Mouse (Mus musculus) adrenal gland, adult 10 weeks (tissue): Measurements from ENCODE around the gene Gmpr2. TPM values are rescaled to one million over a fixed set of nuclear protein-coding genes. Genes with fewer than 3 reads are reported as not detected.

Source experiments
- polyA plus RNA-seq: library from polyadenylated mRNA; stranded (reverse); fragments of 350-450 nt; fragmentation: Illumina TruSeq; extraction: RNeasy Lipid Tissue Mini Kit (QIAGEN cat#74804); gene quantifications from one replicate; pipeline ENCODE4 v1.2.3, GENCODE M21; 2014; ENCODE audit warnings: low read depth, low replicate concordance

The Gmpr2 gene
- 44.1 TPM for polyA plus RNA-seq

DNA sequence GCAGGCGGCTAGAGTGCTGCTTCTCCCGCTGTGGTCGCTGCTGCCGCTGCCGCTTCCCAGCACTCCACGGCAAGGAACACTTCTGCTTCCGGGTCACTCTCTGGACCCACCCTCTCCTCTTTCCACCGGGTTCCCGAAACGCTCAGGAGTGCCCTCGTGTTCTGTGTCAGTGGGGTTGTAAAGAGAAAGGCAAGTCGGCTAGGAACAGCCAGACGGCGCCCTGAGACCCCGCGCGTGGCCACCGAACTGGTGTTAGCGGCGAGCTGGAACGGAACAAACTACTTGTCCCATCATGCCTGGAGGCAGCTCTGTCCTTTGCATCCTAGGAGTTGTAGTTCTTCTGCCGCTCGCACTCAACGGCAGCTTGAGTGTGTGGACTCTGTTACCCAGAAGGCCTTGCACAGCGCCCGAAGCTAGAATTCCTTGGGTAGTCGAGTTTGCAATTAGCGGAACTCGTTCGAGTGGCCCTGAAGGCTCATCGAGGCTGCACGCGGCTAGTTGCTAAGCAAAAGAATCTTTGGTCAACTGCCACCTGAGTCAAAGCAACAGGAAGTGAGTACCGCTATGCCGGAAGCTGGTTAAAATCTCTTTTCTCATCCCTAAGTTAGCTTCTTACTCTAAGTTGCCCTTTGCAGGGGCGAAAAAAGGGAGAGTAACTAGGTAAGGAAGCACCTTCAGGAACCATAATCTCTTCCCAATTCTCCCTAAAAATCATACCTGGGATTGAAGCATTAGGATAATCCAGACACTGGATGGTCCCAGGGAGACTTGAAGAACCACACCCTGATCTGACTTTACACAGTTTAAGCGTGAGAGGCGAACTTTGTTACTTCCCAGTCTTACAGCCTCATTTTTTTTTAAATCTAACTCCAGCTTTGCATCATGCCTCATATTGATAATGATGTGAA, at the start of gene Gmpr2, which contains the start of gene Nedd8:
Gmpr2 (plus strand) TSS at position 109 of the 908 bp plus-strand sequence.
Nedd8 (minus strand) TSS at position 292 of the 908 bp plus-strand sequence.

GRCm38 (mm10) chr14:55635523-55636007, 36.2 kb upstream of the Gmpr2 start, which contains the start of gene Ipo4:
Ipo4 (minus strand) TSS chr14:55635957.

DNA sequence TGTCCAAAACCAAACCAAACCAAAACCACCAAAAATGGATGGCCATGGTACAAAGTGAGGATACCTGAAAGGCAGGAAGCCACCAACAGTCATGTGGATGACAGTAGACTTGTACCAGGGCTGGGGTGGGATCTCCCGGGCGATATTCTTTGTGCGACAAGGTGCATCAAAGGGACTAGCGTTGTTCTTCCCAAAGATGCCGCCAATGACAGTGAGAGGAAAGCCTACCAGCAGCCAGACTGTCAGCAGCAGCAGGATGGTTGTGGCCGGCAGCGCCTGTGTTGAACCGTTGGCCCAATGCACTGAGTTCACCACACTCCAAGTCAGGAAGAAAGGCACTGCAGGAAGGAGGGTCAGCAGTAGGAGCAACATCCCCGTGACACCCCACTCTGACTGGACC, 33.9 kb upstream of the Gmpr2 start, which contains the start of gene Gm49378:
Gm49378 (minus strand) TSS at position 101 of the 400 bp plus-strand sequence.

DNA sequence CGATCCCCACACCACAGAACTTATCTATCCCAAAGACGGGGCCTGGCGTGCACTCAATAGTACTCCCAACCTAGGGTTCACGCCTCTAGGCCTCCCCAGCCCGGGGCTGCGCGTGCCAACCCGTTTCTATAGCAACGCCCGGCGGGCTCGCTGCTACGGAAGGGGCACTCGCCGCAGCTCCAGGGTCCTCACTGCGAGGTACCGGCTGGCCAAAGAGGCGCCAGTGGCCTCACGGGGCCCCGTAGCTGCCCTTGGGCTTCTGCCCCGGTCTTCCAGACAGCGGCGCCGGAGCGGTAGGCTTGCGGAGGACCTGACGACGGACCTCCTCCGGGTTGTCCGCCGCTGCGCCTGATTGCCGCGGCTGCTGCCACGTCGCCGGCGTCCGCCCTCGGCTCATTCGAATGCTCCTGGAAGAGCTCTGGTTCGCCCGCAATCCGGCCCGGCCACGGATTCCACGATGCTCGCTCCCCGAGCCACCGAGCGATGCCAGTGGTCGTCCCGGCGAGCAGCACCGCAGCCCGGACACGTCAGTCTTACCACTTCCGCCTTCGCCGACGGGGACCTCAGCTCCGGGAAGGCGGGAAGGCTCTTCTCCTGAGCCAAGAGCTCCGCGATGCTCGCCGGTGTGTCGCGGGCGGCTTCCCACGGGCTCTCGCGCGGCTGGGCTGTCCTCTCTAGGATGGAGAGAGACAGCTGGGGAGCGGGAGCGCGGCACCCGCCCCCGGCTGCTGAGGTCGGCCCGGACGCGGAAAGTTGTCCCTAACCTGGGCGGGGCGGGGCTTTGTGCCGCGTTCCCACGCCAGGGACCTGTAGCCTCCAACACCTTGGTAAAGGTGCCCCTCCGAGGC, 28.5 kb upstream of the Gmpr2 start, which contains the start of gene Tm9sf1:
Tm9sf1 (minus strand) TSS at position 747 of the 848 bp plus-strand sequence.

DNA sequence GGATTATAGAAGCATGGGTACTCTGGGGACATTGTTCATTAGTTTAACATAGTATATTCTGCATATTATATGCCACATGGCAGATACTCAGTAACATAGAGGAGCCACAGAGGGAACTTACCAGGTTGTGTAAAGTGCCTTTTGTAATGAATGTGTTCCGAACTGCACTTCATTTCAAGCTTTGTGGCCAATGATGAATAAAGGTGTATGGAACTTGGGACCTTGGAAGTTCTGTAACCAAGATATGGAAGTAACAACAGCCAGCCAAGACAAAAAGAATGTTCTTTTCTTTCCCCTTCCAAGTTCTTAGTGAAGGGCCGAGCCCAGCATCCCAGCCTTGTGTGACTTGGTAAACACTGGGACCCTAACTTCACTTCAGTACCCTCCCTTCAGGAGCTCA, 21.9 kb upstream of the Gmpr2 start, which contains the start of gene Tssk4:
Tssk4 (plus strand) TSS at position 301 of the 400 bp plus-strand sequence.

DNA sequence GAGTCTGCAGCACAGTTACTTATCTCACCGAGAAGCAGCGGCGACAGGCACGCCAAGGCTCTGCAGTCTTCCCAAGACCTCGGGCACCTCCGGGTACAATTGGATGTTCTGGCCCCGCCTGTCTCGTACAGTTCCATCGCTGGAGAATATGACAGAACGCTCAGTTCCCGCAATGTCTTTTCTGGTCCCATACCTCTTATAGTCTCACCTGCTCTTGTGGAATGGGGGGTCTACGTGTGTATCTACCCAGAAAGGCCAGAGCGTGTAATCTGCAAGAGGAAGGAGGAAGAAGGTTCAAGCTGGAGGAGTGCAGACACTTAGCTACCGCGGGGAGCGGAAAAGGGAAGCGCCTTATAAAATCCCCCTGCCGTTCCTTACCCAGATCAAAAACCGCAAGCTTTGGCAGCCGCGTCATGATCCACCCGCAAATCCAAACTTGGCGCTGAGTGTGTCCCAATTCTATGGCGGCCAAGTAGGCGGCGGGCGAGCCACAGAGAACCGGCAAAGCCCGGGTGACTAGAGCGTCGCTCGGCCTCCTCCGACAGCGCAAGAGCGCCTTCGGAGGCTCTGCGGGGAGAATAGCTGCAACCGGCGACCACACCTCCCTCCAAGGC, 11.7 kb upstream of the Gmpr2 start, which contains the start of gene Mdp1:
Mdp1 (minus strand) TSS at position 549 of the 614 bp plus-strand sequence.

DNA sequence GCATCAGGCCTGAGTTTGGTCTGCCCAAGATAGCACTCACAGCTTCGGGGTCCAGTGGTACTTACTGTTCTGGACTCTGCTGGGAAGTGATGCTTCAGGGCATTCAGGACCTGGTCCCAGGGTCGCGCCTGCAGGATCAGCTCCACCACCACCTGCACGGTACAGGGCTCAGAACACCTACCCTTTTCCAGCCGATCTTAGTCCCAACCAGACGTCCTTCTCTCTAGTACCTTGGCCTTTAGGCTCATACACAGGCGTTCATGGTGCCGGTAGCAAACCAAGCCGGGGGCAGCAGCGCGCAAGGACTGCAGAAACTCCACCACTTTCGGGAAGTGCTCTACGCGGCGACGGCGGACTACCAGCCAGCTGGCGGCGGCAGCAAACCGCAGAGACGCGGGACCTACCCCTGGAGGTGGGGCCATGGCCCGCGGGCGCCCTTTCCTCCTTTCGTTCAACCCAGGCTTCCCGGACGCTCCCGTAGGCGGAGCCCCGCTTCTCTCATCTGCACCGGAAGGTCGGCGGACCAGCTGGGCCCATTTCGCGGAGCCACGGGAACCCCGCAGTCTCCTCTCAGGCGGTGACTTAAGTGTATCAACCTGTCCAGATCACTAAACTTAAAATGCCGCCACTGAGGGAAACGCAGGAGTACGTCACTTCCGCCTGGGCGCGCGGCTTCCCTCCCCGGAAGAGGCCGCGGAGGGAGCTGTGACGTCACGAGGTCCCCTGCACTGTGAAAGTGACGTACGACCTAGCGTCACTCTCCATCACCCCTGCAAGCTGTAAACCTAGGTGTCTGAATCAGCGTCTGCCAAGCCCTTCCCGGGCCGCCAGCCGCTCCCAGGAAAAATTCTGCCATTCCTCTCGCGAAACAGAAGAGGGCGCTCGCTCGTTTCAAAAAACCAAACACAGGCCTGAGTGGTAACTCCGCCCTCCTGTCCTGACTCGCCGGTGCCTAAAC, 9.7 kb downstream of the Gmpr2 start, which contains the start of gene Tinf2:
Tinf2 (minus strand) TSS at position 661 of the 958 bp plus-strand sequence.

DNA sequence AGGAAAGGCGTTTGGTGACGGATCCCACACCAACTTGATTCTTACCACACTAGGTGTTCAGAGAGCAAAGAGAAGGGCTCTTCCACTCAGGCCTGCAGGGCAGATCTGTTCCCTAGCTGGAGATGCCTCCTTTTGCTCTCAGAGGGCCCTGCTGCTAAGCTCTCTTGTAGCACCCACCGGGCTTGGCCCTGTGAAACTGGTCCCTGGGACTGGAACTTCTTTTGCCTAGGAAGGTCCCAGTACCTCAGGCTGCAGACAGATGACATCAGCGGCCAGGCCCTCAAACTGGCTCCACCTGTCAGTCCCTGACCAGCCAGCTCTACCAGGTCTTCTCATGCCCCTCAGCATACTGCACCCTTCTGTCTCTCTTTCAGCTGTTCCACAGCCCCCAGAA, 42.0 kb downstream of the Gmpr2 start, which contains the start of gene Tgm1:
Tgm1 (minus strand) TSS at position 198 of the 394 bp plus-strand sequence.

DNA sequence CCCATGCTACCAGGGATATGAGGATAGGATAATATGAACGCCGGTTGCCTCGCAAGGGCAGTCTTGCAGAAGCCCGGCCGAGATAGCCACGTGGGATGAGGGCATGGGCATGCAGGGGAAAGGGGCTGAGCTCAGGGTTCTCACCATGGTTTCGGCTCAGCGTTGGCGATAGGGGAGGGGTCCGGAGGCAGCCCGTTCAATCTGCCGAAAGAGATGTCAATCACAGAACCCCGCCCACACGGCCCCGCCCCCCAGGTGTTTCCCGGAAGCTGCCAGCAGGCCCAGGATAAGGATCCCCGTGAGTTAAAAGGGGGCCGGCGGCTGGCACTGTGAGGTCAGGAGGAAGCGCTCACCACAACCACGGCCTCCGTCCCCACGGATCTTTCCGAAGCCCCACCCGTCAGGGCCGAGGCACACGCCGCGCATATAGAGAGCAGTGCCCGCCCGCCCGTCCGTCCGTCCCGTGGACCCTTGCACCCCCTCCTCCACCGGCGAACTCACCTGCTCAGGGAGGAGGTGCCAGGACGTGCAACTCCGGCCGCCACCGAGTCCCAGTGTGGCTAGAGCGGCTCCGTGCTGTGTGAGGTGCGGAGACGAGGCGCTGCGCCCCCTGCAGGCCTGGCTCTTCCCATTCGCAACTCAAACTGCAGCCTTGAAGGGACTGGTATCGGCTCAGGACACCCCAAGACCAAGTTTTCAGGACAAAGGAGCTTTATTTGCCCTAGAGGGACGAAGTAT, 50.1 kb downstream of the Gmpr2 start, which contains the start of gene Rabggta:
Rabggta (minus strand) TSS at position 564 of the 738 bp plus-strand sequence.

Other genes starting within 250 kb of the Gmpr2 start
- gene Dhrs4, start 193.2 kb upstream of the Gmpr2 start, polyA plus RNA-seq, result 46.8 TPM
- gene Carmil3, start 181.3 kb upstream of the Gmpr2 start, polyA plus RNA-seq, result not detected
- gene Cpne6, start 161.5 kb upstream of the Gmpr2 start, polyA plus RNA-seq, result not detected
- gene Nrl, start 147.0 kb upstream of the Gmpr2 start, polyA plus RNA-seq, result not detected
- 4.3 TPM for gene Pck2, start 131.7 kb upstream of the Gmpr2 start, polyA plus RNA-seq
- gene Dcaf11, start 111.9 kb upstream of the Gmpr2 start, polyA plus RNA-seq, result 19.7 TPM
- not detected for gene A730061H03Rik, start 111.5 kb upstream of the Gmpr2 start, polyA plus RNA-seq
- gene Fitm1, start 96.3 kb upstream of the Gmpr2 start, polyA plus RNA-seq, result not detected
- gene Psme1, start 93.8 kb upstream of the Gmpr2 start, polyA plus RNA-seq, result 266 TPM
- gene Emc9, start 86.6 kb upstream of the Gmpr2 start, polyA plus RNA-seq, result 10.2 TPM
- gene Psme2, start 80.8 kb upstream of the Gmpr2 start, polyA plus RNA-seq, result 161 TPM
- 6.4 TPM for gene Rnf31, start 80.2 kb upstream of the Gmpr2 start, polyA plus RNA-seq
- gene Irf9, start 68.4 kb upstream of the Gmpr2 start, polyA plus RNA-seq, result 44.9 TPM
- gene Rec8, start 53.9 kb upstream of the Gmpr2 start, polyA plus RNA-seq, result 2.4 TPM
- gene Ipo4, start 36.0 kb upstream of the Gmpr2 start, polyA plus RNA-seq, result 13.4 TPM
- gene Gm49378, start 34.0 kb upstream of the Gmpr2 start, polyA plus RNA-seq, result 1.7 TPM
- 48.9 TPM for gene Tm9sf1, start 28.1 kb upstream of the Gmpr2 start, polyA plus RNA-seq
- gene Tssk4, start 21.8 kb upstream of the Gmpr2 start, polyA plus RNA-seq, result not detected
- 32.2 TPM for gene Mdp1, start 11.4 kb upstream of the Gmpr2 start, polyA plus RNA-seq
- 81.5 TPM for gene Nedd8, start 183 bp downstream of the Gmpr2 start, polyA plus RNA-seq
- gene Tinf2, start 9.9 kb downstream of the Gmpr2 start, polyA plus RNA-seq, result 10.6 TPM
- gene Tgm1, start 42.0 kb downstream of the Gmpr2 start, polyA plus RNA-seq, result not detected
- gene Rabggta, start 50.3 kb downstream of the Gmpr2 start, polyA plus RNA-seq, result 0.47 TPM
- 15.6 TPM for gene Dhrs1, start 73.7 kb downstream of the Gmpr2 start, polyA plus RNA-seq
- 6.7 TPM for gene Nop9, start 73.8 kb downstream of the Gmpr2 start, polyA plus RNA-seq
- gene Cideb, start 86.5 kb downstream of the Gmpr2 start, polyA plus RNA-seq, result not detected
- gene Ltb4r2, start 89.5 kb downstream of the Gmpr2 start, polyA plus RNA-seq, result not detected
- 0.41 TPM for gene Ltb4r1, start 94.0 kb downstream of the Gmpr2 start, polyA plus RNA-seq
- gene Adcy4, start 112.2 kb downstream of the Gmpr2 start, polyA plus RNA-seq, result 1.1 TPM
- not detected for gene Ripk3, start 116.9 kb downstream of the Gmpr2 start, polyA plus RNA-seq
- gene Nfatc4, start 151.2 kb downstream of the Gmpr2 start, polyA plus RNA-seq, result 2.6 TPM
- 0.41 TPM for gene Nynrin, start 182.1 kb downstream of the Gmpr2 start, polyA plus RNA-seq
- gene Cbln3, start 212.5 kb downstream of the Gmpr2 start, polyA plus RNA-seq, result not detected
- 9.7 TPM for gene Khnyn, start 213.0 kb downstream of the Gmpr2 start, polyA plus RNA-seq
- 16.7 TPM for gene Sdr39u1, start 228.4 kb downstream of the Gmpr2 start, polyA plus RNA-seq